Mouse (Mus musculus): ENCODE measurements around the gene Akt2.

DNA sequence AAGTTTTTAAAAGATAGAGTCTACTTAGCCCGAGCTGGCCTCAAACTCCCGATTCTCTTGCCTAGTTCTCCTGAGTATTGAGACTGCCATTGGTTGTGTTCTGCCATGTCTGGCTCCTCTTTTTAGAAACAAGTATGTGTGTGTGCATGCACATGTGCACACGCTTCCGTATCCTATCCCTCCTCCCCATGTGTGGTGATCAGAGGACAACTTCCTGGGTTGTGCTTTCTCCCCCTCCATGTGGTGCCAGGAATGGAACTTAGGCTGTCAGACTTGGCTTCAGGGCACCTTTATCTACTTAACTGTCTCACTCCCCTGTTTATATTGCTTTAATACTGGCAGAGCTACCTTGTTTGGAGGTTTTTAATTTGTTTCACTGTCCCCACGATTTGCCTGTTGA lies 93.9 kb downstream of the Akt2 start:
- TF ChIP-seq CTCF (IDR thresholded peaks at IDR 0.05; ENCODE audit: low read depth, low read length) (no peak), POLR2A (IDR thresholded peaks at IDR 0.05; ENCODE audit: borderline replicate concordance, low read depth, low read length) (no peak)

Measured in bone marrow macrophage, adult 2 months (primary cell).